Mouse (Mus musculus) spleen, adult 2 months (tissue): ENCODE measurements around the gene Dst. TPM values are rescaled to one million over a fixed set of nuclear protein-coding genes. Genes with fewer than 3 reads are reported as not detected.
A peak's percentile ranks its signal among the peaks of the same experiment; 100 is the strongest.

Experiments used
- DNase-seq, 2 experiments: peaks; one replicate each; pipeline versions ENCODE4 v3.0.0 to v3.0.0-alpha.2; 2012 to 2021; ENCODE audit warnings: low spot score in 2 of 2, low read depth in 1 of 2
- H3K27ac ChIP-seq: fragments of 200-500 bp; 2 replicates; pipeline ENCODE4 v1.5.1; 2012; ENCODE audit warnings: low read length, inconsistent platforms; ENCODE audit not compliant: insufficient read depth
- H3K27me3 ChIP-seq: fragments of 200-500 bp; 2 replicates; pipeline ENCODE4 v1.6.1; 2012; ENCODE audit warnings: mild to moderate bottlenecking, moderate library complexity, low read length, inconsistent platforms; ENCODE audit not compliant: control insufficient read depth, insufficient read depth
- H3K36me3 ChIP-seq: fragments of 200-500 bp; 2 replicates; pipeline ENCODE4 v1.6.1; 2012; ENCODE audit warnings: mild to moderate bottlenecking, low read length, inconsistent platforms; ENCODE audit not compliant: control insufficient read depth, insufficient read depth
- H3K4me1 ChIP-seq: fragments of 200-500 bp; 2 replicates; pipeline ENCODE4 v1.6.1; 2011; ENCODE audit warnings: inconsistent platforms; ENCODE audit not compliant: control insufficient read depth, insufficient read depth, insufficient read length
- H3K4me3 ChIP-seq: fragments of 200-500 bp; 2 replicates; pipeline ENCODE4 v1.5.1; 2011; ENCODE audit warnings: mild to moderate bottlenecking, inconsistent platforms; ENCODE audit not compliant: insufficient read depth, insufficient read length; ENCODE audit errors: extremely low read depth
- CTCF ChIP-seq: fragments of 200-500 bp; IDR thresholded peaks from 2 replicates; pipeline ENCODE4 v1.5.1; 2011; ENCODE audit warnings: mild to moderate bottlenecking, inconsistent platforms; ENCODE audit not compliant: insufficient read depth, insufficient read length, insufficient replicate concordance; ENCODE audit errors: extremely low read depth
- POLR2A ChIP-seq: fragments of 200-500 bp; IDR thresholded peaks from 2 replicates; pipeline ENCODE4 v1.6.1; 2011; ENCODE audit warnings: low read depth, low read length, inconsistent platforms
- WGBS: fragments of 180-500 bp; shearing (Covaris S2); methylation state at CpG from one replicate; pipeline ENCODE4 v1.1.7; 2018; 5-methylcytosine and 5-hydroxymethylcytosine counted together
- polyA plus RNA-seq: library from polyadenylated mRNA; depleted of rRNA; stranded (reverse); fragments of >200 nt; gene quantifications from 2 replicates; pipeline ENCODE4 v1.2.3, GENCODE M21; 2012

The Dst gene
- polyA plus RNA-seq, 1 experiment, result 7.6 TPM

- Histone ChIP-seq H3K4me3 (peak overlapping the region; percentile 35; the same call in 1 of the 2 replicates), H3K4me1 (no peaks in the 10 kb centered on the region), H3K27ac (no peak overlapping the region; the same call in 1 of the 2 replicates), H3K36me3 (no peaks in the 10 kb centered on the region), H3K27me3 (peaks cover 4% of the 10 kb centered on the region; the same call in 1 of the 2 replicates)
- TF ChIP-seq POLR2A (no peak), CTCF (no peak)
- DNase-seq, result peak in 1 of 2 experiments; percentile 7
- 4% methylated on average over 28 of the region's 28 CpGs for WGBS
Measured at GRCm38 (mm10) chr1:34236254-34236723, 328.3 kb downstream of the Dst start.

GRCm38 (mm10) chr1:34237211-34237610 is 329.2 kb downstream of the Dst start:
- no peak overlapping the region for H3K27ac ChIP-seq
- H3K36me3 ChIP-seq, result no peaks in the 10 kb centered on the region
- no peak overlapping the region for H3K4me3 ChIP-seq
- TF ChIP-seq POLR2A (no peak), CTCF (no peak)
- no peak for DNase-seq
- WGBS, result 64% methylated on average over 14 of the region's 14 CpGs
- peaks cover 4% of the 10 kb centered on the region; the same call in 1 of the 2 replicates for H3K27me3 ChIP-seq
- no peaks in the 10 kb centered on the region for H3K4me1 ChIP-seq

GRCm38 (mm10) chr1:34237689-34238091 is 329.7 kb downstream of the Dst start:
- Histone ChIP-seq H3K4me1 (no peaks in the 10 kb centered on the region), H3K36me3 (no peaks in the 10 kb centered on the region), H3K27me3 (peaks cover 4% of the 10 kb centered on the region; the same call in 1 of the 2 replicates), H3K4me3 (peak overlapping the region; percentile 3; the same call in 1 of the 2 replicates), H3K27ac (no peak overlapping the region)
- no peak for DNase-seq
- TF ChIP-seq POLR2A (no peak), CTCF (no peak)
- 84% methylated on average over 12 of the region's 12 CpGs for WGBS

- H3K27ac ChIP-seq, result no peak overlapping the region
- no peak overlapping the region for H3K4me3 ChIP-seq
- no peak for DNase-seq
- H3K4me1 ChIP-seq, result no peaks in the 10 kb centered on the region
- TF ChIP-seq POLR2A (no peak), CTCF (no peak)
- 97% methylated on average over 6 of the region's 6 CpGs for WGBS
- peaks cover 4% of the 10 kb centered on the region; the same call in 1 of the 2 replicates for H3K27me3 ChIP-seq
- no peaks in the 10 kb centered on the region for H3K36me3 ChIP-seq
Measured at GRCm38 (mm10) chr1:34238231-34238630, 330.2 kb downstream of the Dst start.

- DNase-seq, result no peak
- H3K27ac ChIP-seq, result no peak overlapping the region
- no peaks in the 10 kb centered on the region for H3K27me3 ChIP-seq
- H3K4me1 ChIP-seq, result no peaks in the 10 kb centered on the region
- no peak overlapping the region for H3K4me3 ChIP-seq
- no peaks in the 10 kb centered on the region for H3K36me3 ChIP-seq
- 90% methylated on average over 10 of the region's 10 CpGs for WGBS
- TF ChIP-seq POLR2A (no peak), CTCF (no peak)
Measured at GRCm38 (mm10) chr1:34244678-34245077, 336.7 kb downstream of the Dst start.

- no peak for TF ChIP-seq POLR2A
- no peak for TF ChIP-seq CTCF
- WGBS, result 92% methylated on average over 15 of the region's 15 CpGs
- Histone ChIP-seq H3K27ac (no peak overlapping the region), H3K27me3 (no peaks in the 10 kb centered on the region), H3K4me1 (no peaks in the 10 kb centered on the region), H3K36me3 (no peaks in the 10 kb centered on the region), H3K4me3 (no peak overlapping the region)
- DNase-seq, result no peak
Measured at GRCm38 (mm10) chr1:34245951-34246641, 338.1 kb downstream of the Dst start.

- TF ChIP-seq POLR2A (no peak), CTCF (no peak)
- Histone ChIP-seq H3K4me3 (no peak overlapping the region), H3K27me3 (no peaks in the 10 kb centered on the region), H3K4me1 (no peaks in the 10 kb centered on the region), H3K36me3 (no peaks in the 10 kb centered on the region), H3K27ac (no peak overlapping the region)
- 96% methylated on average over 8 of the region's 8 CpGs for WGBS
- DNase-seq, result no peak
Measured at GRCm38 (mm10) chr1:34246642-34246987, 338.6 kb downstream of the Dst start.
